Mouse (Mus musculus): ENCODE data around the gene Krtap9-5. TPM values are rescaled to one million over a fixed set of nuclear protein-coding genes. Genes with fewer than 3 reads are reported as not detected.

Gene Krtap9-5
- polyA plus RNA-seq (2012; rRNA removed), result not detected in 2 replicates

GRCm38 (mm10) chr11:99948175-99948574, at the start of gene Krtap9-5:
Gene Krtap9-5 (plus strand): TSS chr11:99948475.

GRCm38 (mm10) chr11:99907620-99908019, 40.7 kb upstream of the Krtap9-5 start, which contains the start of gene Krtap31-1:
Gene Krtap31-1 (plus strand): TSS chr11:99907920.

GRCm38 (mm10) chr11:99914451-99914850, 33.8 kb upstream of the Krtap9-5 start, which contains the start of gene Gm11565:
Gene Gm11565 (plus strand): TSS chr11:99914751.

GRCm38 (mm10) chr11:99935991-99936390, 12.3 kb upstream of the Krtap9-5 start, which contains the start of gene Krtap31-2:
Gene Krtap31-2 (plus strand): TSS chr11:99936291.

GRCm38 (mm10) chr11:99978953-99979352, 30.7 kb downstream of the Krtap9-5 start, which contains the start of gene Krtap29-1:
Gene Krtap29-1 (minus strand): TSS chr11:99979053.

GRCm38 (mm10) chr11:99986180-99986647, 37.9 kb downstream of the Krtap9-5 start, which contains the start of gene Krtap16-1:
Gene Krtap16-1 (minus strand): TSS chr11:99986597.

GRCm38 (mm10) chr11:99993620-99994383, 45.5 kb downstream of the Krtap9-5 start, which contains the start of gene Krtap17-1:
Gene Krtap17-1 (minus strand): TSS chr11:99993994.

Other genes starting within 250 kb of the Krtap9-5 start
- gene Gm14180, start 214.2 kb upstream of the Krtap9-5 start, polyA plus RNA-seq (2012; rRNA removed), result not detected in 2 replicates
- not detected in 2 replicates for gene Gm11595, start 175.6 kb upstream of the Krtap9-5 start, polyA plus RNA-seq (2012; rRNA removed)
- not detected in 2 replicates for gene Krtap4-8, start 167.8 kb upstream of the Krtap9-5 start, polyA plus RNA-seq (2012; rRNA removed)
- not detected in 2 replicates for gene Krtap4-9, start 163.3 kb upstream of the Krtap9-5 start, polyA plus RNA-seq (2012; rRNA removed)
- not detected in 2 replicates for gene Gm11596, start 155.0 kb upstream of the Krtap9-5 start, polyA plus RNA-seq (2012; rRNA removed)
- gene Gm11569, start 149.5 kb upstream of the Krtap9-5 start, polyA plus RNA-seq (2012; rRNA removed), result not detected in 2 replicates
- not detected in 2 replicates for gene Gm11554, start 144.0 kb upstream of the Krtap9-5 start, polyA plus RNA-seq (2012; rRNA removed)
- gene Krtap4-13, start 138.6 kb upstream of the Krtap9-5 start, polyA plus RNA-seq (2012; rRNA removed), result not detected in 2 replicates
- gene Gm11564, start 132.8 kb upstream of the Krtap9-5 start, polyA plus RNA-seq (2012; rRNA removed), result not detected in 2 replicates
- not detected in 2 replicates for gene 2300003K06Rik, start 110.4 kb upstream of the Krtap9-5 start, polyA plus RNA-seq (2012; rRNA removed)
- not detected in 2 replicates for gene Krtap4-16, start 96.9 kb upstream of the Krtap9-5 start, polyA plus RNA-seq (2012; rRNA removed)
- gene Gm11568, start 90.6 kb upstream of the Krtap9-5 start, polyA plus RNA-seq (2012; rRNA removed), result not detected in 2 replicates
- not detected in 2 replicates for gene Gm11559, start 84.0 kb upstream of the Krtap9-5 start, polyA plus RNA-seq (2012; rRNA removed)
- not detected in 2 replicates for gene Krtap9-1, start 75.1 kb upstream of the Krtap9-5 start, polyA plus RNA-seq (2012; rRNA removed)
- not detected in 2 replicates for gene Gm11567, start 69.3 kb upstream of the Krtap9-5 start, polyA plus RNA-seq (2012; rRNA removed)
- gene Krtap31-1, start 40.6 kb upstream of the Krtap9-5 start, polyA plus RNA-seq (2012; rRNA removed), result not detected in 2 replicates
- not detected in 2 replicates for gene Gm11565, start 33.7 kb upstream of the Krtap9-5 start, polyA plus RNA-seq (2012; rRNA removed)
- gene Krtap31-2, start 12.2 kb upstream of the Krtap9-5 start, polyA plus RNA-seq (2012; rRNA removed), result not detected in 2 replicates
- not detected in 2 replicates for gene Krtap29-1, start 30.6 kb downstream of the Krtap9-5 start, polyA plus RNA-seq (2012; rRNA removed)
- not detected in 2 replicates for gene Krtap16-1, start 38.1 kb downstream of the Krtap9-5 start, polyA plus RNA-seq (2012; rRNA removed)
- not detected in 2 replicates for gene Krtap17-1, start 45.5 kb downstream of the Krtap9-5 start, polyA plus RNA-seq (2012; rRNA removed)
- gene Krt33a, start 67.7 kb downstream of the Krtap9-5 start, polyA plus RNA-seq (2012; rRNA removed), result not detected in 2 replicates
- gene Krt33b, start 81.4 kb downstream of the Krtap9-5 start, polyA plus RNA-seq (2012; rRNA removed), result 0.09 TPM in 1 of 2 replicates, not detected in the other
- gene Krt34, start 93.1 kb downstream of the Krtap9-5 start, polyA plus RNA-seq (2012; rRNA removed), result not detected in 2 replicates
- not detected in 2 replicates for gene Krt31, start 102.1 kb downstream of the Krtap9-5 start, polyA plus RNA-seq (2012; rRNA removed)
- not detected in 2 replicates for gene Krt32, start 139.8 kb downstream of the Krtap9-5 start, polyA plus RNA-seq (2012; rRNA removed)
- gene Krt35, start 147.8 kb downstream of the Krtap9-5 start, polyA plus RNA-seq (2012; rRNA removed), result 0.04 TPM in 1 of 2 replicates, not detected in the other
- 0.05 TPM in 1 of 2 replicates, not detected in the other for gene Krt36, start 157.2 kb downstream of the Krtap9-5 start, polyA plus RNA-seq (2012; rRNA removed)
- 0.05 and 0.16 TPM in 2 replicates for gene Krt13, start 173.1 kb downstream of the Krtap9-5 start, polyA plus RNA-seq (2012; rRNA removed)
- 6.1 and 7.9 TPM in 2 replicates for gene Krt15, start 187.5 kb downstream of the Krtap9-5 start, polyA plus RNA-seq (2012; rRNA removed)
- 8.8 and 9.2 TPM in 2 replicates for gene Krt19, start 200.2 kb downstream of the Krtap9-5 start, polyA plus RNA-seq (2012; rRNA removed)
- 0.05 and 0.36 TPM in 2 replicates for gene Krt9, start 244.8 kb downstream of the Krtap9-5 start, polyA plus RNA-seq (2012; rRNA removed)

All from central nervous system, embryonic 11.5 days (tissue).